ENCODE assay signal across 8 mouse cellular contexts in the genomic region with DNA sequence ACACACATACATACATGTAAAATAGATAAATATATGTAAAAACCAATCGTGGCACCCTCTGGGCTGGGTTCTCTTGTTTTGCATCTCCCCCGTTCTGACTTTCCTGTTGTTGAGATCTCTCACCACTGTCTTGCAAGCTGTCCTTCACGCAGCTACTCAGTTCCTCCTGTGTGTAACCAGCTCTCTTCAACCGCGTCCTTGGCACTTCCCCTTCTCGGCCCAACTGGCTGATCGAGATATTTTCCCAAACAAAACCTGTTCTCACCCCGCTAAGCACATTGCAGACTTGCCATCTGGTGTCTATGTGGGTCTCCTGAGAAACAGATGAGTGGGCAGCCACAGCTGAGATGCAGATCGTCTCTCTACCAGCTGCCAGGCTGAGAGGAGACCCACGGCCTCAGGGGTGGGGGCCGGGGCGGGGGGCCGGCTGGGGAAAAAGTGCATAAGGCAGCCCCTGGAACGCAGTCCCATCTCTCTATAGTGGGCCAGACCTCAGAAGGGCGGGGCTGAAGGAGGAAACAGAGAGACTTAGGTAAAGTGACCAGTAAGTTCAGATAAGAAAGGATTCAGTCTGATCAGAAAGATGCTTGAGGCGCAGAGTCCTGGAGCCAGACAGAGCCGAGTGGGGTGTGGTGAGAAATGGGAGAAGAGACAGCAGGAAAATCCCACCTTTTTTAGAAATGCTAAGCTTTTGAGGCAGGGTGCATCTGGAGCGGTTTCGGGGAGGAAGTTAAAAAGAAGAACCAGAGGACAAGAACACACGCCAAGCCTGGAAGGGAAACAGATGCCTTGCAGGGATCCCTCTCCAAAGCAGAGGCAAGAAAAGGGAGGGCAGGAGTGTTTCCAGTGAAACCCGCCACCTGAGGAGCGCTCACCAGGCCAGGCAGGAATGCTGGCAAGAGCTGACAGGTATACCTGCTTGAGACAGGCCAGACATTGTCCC. TPM values are rescaled to one million over a fixed set of nuclear protein-coding genes. Genes with fewer than 3 reads are reported as not detected.
A peak's percentile ranks its signal among the peaks of the same experiment; 100 is the strongest.
DNase-seq lines count a peak whose midpoint lies in the region; ATAC-seq lines count a peak whose summit lies in the region.

No protein-coding gene starts in this region.

- intact Hi-C loops in heart, postnatal 25 days (cut with DNase I) = loop anchor here (5.0 kb wide), 3 partner anchors 54 to 229 kb away; a partner anchor contains a TSS
- intact Hi-C loops in left cerebral cortex, postnatal 10 days (cut with DNase I) = loop anchor here (5.0 kb wide), 2 partner anchors 74 to 174 kb away; no protein-coding TSS in a partner anchor

- ATAC-seq in common myeloid progenitor, adult 5-6 weeks (replicated peaks; ENCODE audit: low read depth, poor library complexity, severe bottlenecking) = peak; percentile 82
- peak; percentile 88 for ATAC-seq in megakaryocyte, adult 5-6 weeks (ENCODE audit: poor library complexity, severe bottlenecking)

- DNase-seq in urinary bladder, adult 18-20 months (ENCODE audit: low spot score in 2 of 2) = peak; percentile 25 to 30
- no peak for DNase-seq in urinary bladder, postnatal 10 days (ENCODE audit: low spot score)
- peak; percentile 12 for DNase-seq in heart, postnatal 25 days (ENCODE audit: low spot score)
- DNase-seq in left cerebral cortex, postnatal 10 days (ENCODE audit: extremely low spot score in 1 of 2, low spot score in 2 of 2) = peak; percentile 60 to 78
- DNase-seq in skeletal muscle tissue, adult 2 months (ENCODE audit: low read depth, low spot score) = peak; percentile 67
- DNase-seq in urinary bladder, adult 2 months (ENCODE audit: low spot score) = no peak

RNA-seq across cellular contexts. Expression of a gene that starts 28.4 kb away (rescaled TPM):
- total RNA-seq in common myeloid progenitor, adult 5-6 weeks (2017) = 233 and 240 TPM in 2 replicates
- 1,000 to 10,000 TPM; 1,585 to 1,668 TPM for total RNA-seq in heart, postnatal 25 days (2021)
- 10 to 100 TPM; 44.8 to 45.6 TPM for total RNA-seq in left cerebral cortex, postnatal 10 days (2021)
- total RNA-seq in megakaryocyte, adult 5-6 weeks (2015) = 74.9 and 77.7 TPM in 2 replicates
- total RNA-seq in megakaryocyte, adult 5-6 weeks (2017) = 85.5 and 90.4 TPM in 2 replicates
- polyA plus RNA-seq in urinary bladder, adult 2 months (2012; rRNA removed) = 86.8 and 101 TPM in 2 replicates

RNA-seq across cellular contexts. Expression of a gene that starts 43.0 kb away (rescaled TPM):
- 4.8 and 6.3 TPM in 2 replicates for total RNA-seq in common myeloid progenitor, adult 5-6 weeks (2017)
- total RNA-seq in heart, postnatal 25 days (2021) = 10 to 100 TPM; 11.0 to 12.7 TPM
- 10 to 100 TPM; 23.5 to 23.7 TPM for total RNA-seq in left cerebral cortex, postnatal 10 days (2021)
- 10.1 and 13.7 TPM in 2 replicates for total RNA-seq in megakaryocyte, adult 5-6 weeks (2015)
- 10.5 and 11.1 TPM in 2 replicates for total RNA-seq in megakaryocyte, adult 5-6 weeks (2017)
- polyA plus RNA-seq in urinary bladder, adult 2 months (2012; rRNA removed) = 15.8 and 27.2 TPM in 2 replicates

Comparison
In these comparisons a context has a peak if more than half of its experiments do, and no peak if none do; other contexts are left out.
1. DNase-seq: peak in urinary bladder, adult 18-20 months (2 of 2), heart, postnatal 25 days (single experiment), left cerebral cortex, postnatal 10 days (2 of 2) and skeletal muscle tissue, adult 2 months (single experiment); none in urinary bladder, postnatal 10 days (single experiment) and urinary bladder, adult 2 months (single experiment).